Mouse (Mus musculus): ENCODE data around the gene Golga1.

DNA sequence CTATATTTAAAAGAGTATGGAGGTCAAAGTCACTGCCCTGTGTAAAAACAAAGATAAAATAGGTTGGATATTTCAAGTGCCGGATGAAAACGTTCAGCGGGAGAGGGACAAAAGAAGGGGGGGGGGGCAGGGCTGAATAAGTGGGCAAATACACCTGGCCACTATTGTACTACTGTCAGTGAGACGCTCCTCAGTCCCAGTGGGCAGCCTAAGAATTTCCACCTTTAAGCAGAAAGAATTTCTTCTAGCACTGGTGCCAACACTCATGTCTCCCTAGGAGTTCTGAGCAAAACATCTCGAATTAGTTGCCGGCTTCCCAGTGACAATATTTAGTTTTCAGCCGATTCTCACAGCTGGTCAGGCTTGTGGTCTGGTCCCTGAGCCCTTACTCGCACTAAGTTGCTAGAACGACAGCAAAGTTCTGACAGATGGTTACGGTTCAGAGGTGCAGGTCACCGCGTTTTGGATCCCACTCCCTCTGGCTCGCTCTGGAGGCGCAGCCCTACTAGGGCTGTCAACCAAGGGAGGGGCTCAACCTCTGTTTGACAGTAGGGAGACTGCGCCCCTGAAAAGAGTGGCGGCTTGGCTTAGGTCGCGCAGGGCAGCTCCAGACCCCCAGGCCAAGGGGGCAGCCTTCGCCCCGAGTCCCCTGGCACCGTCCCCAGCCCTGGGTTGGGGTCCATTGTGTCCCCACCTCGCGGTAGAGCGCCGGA is 498 bp downstream of the Golga1 start:
- TF ChIP-seq GATA1 (IDR thresholded peaks at IDR 0.05; ENCODE audit: borderline replicate concordance, low read length) (no peak), FLI1 (IDR thresholded peaks at IDR 0.05; ENCODE audit: low read length) (no peak)

Data from megakaryocyte, embryonic 14.5 days (primary cell).